Mouse (Mus musculus) hindbrain, postnatal 0 days (tissue): ENCODE results near the gene Acad8. TPM values are rescaled to one million over a fixed set of nuclear protein-coding genes. Genes with fewer than 3 reads are reported as not detected.

Experiments used
- ATAC-seq: fragments of 200-750 bp; cut with Nextera tagmentation; 2 replicates; pipeline ENCODE4 v1.8.0; 2017; ENCODE audit warnings: mild to moderate bottlenecking, moderate TSS enrichment, moderate library complexity
- DNase-seq: peaks from one replicate; pipeline ENCODE4 v3.0.0-alpha.2; 2015; ENCODE audit warnings: low spot score
- H3K27ac ChIP-seq: fragments of 300-500 bp; sonication (generic); 2 replicates; pipeline ENCODE4 v1.5.1; 2014; ENCODE audit warnings: mild to moderate bottlenecking
- H3K27me3 ChIP-seq: fragments of 300-500 bp; sonication (generic); 2 replicates; pipeline ENCODE4 v1.6.1; 2014; ENCODE audit warnings: low read length, mixed read lengths; ENCODE audit not compliant: insufficient read depth
- H3K36me3 ChIP-seq: fragments of 300-500 bp; sonication (generic); 2 replicates; pipeline ENCODE4 v1.6.1; 2014; ENCODE audit warnings: low read length, mixed read lengths; ENCODE audit not compliant: insufficient read depth
- H3K4me1 ChIP-seq: fragments of 300-500 bp; sonication (generic); 2 replicates; pipeline ENCODE4 v1.6.1; 2014; ENCODE audit warnings: antibody characterized with exemption, low read length, mixed read lengths; ENCODE audit not compliant: insufficient read depth
- H3K4me2 ChIP-seq: fragments of 300-500 bp; sonication (generic); 2 replicates; pipeline ENCODE4 v1.6.1; 2014; ENCODE audit warnings: low read depth, mild to moderate bottlenecking, low read length, moderate library complexity, mixed read lengths
- H3K4me3 ChIP-seq: fragments of 300-500 bp; sonication (generic); 2 replicates; pipeline ENCODE4 v1.5.1; 2014; ENCODE audit warnings: low read length
- H3K9ac ChIP-seq: fragments of 300-500 bp; sonication (generic); replicated peaks from 2 replicates; pipeline ENCODE4 v1.6.1; 2014; ENCODE audit warnings: mild to moderate bottlenecking, low read length, moderate library complexity, mixed read lengths
- H3K9me3 ChIP-seq: fragments of 300-500 bp; sonication (generic); 2 replicates; pipeline ENCODE4 v1.6.1; 2016; ENCODE audit warnings: low read length, mixed read lengths
- CTCF ChIP-seq: IDR thresholded peaks from 2 replicates; pipeline ENCODE4 v1.5.1; 2016; ENCODE audit warnings: antibody characterized with exemption, control low read depth, low read depth
- WGBS: fragments of 180-500 bp; shearing (Covaris S2); extraction: QIAGEN DNeasy Blood & Tissue Kit; methylation state at CpG from one replicate; pipeline ENCODE4 v1.1.7; 2014; 5-methylcytosine and 5-hydroxymethylcytosine counted together
- polyA plus RNA-seq: library from polyadenylated mRNA; unstranded; fragments of >200 nt; fragmentation: Nextera tagmentation; extraction: Ambion mirVana; gene quantifications from 2 replicates; pipeline ENCODE4 v1.2.1, GENCODE M21; 2015
- total RNA-seq: library from RNA; depleted of rRNA; stranded (reverse); fragments of >200 nt; gene quantifications from 2 replicates; pipeline ENCODE4 v1.2.3, GENCODE M21; 2014; rRNA removed

The Acad8 gene
- total and polyA plus RNA-seq, 2 experiments from 2014 or later: 24.0 to 32.5 TPM

DNA sequence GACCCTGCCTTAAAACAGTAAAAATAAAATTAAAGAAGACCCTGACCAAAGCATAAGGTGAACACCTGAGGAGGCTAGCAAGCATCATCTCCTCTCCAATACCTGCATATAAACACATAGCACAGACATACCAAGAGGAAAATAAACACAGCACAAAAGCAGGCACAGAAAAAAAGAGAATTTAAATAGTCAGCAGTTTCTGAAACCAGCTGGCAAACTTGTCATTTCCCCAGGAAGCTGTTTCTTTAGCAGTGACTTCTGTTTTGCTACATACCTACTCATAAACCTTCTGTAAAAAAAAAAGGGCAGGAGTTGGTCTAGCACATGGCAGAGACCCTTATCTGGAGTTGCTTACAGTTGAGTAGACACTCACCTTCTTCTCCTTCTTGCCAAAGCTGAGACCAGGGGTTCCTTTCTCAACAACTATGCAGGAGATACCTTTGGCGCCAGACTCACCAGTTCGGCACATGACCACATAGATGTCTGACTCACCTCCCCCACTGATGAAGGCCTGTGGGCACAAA lies 14.2 kb downstream of the Acad8 start:
- no peak overlapping the region for H3K4me3 ChIP-seq
- no peak for TF ChIP-seq CTCF
- H3K9me3 ChIP-seq: no peaks in the 10 kb centered on the region
- DNase-seq (no peak), ATAC-seq (no peak)
- H3K4me1 ChIP-seq: no peaks in the 10 kb centered on the region
- no peak overlapping the region for H3K9ac ChIP-seq
- H3K36me3 ChIP-seq: peaks cover 32% of the 10 kb centered on the region
- H3K27ac ChIP-seq: no peak overlapping the region
- no peak overlapping the region for H3K4me2 ChIP-seq
- H3K27me3 ChIP-seq: no peaks in the 10 kb centered on the region
- WGBS: 84% methylated on average over 2 of the region's 2 CpGs

DNA sequence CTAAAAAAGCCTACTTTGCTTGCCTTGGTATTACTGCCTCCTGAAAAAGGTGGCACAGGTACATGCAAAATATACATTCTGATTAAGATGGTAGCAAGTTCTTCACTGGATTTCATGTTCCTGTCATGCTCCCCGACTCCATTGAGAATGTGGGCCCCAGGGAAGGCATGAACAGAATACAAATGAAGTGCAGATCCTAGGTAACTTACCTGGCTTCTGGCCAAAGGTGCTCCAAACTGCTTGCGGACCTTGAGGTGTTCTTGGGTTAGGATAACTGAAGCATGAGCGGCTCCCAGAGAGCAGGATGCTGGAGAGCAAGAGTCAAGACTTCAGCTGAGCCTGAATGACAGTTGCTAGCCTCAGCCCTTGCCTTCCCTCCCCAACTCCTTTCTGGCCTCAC lies 20.6 kb downstream of the Acad8 start:
- no peak overlapping the region for H3K9ac ChIP-seq
- H3K27ac ChIP-seq: no peak overlapping the region
- no peak overlapping the region for H3K4me2 ChIP-seq
- 89% methylated on average over 3 of the region's 3 CpGs for WGBS
- ATAC-seq: no peak
- no peaks in the 10 kb centered on the region for H3K4me1 ChIP-seq
- no peaks in the 10 kb centered on the region for H3K9me3 ChIP-seq
- no peak for TF ChIP-seq CTCF
- no peak for DNase-seq
- no peak overlapping the region for H3K4me3 ChIP-seq
- H3K36me3 ChIP-seq: peaks cover 31% of the 10 kb centered on the region; the same call in 1 of the 2 replicates
- H3K27me3 ChIP-seq: no peaks in the 10 kb centered on the region

- Histone ChIP-seq H3K4me1 (no peaks in the 10 kb centered on the region), H3K9ac (no peak overlapping the region), H3K27ac (no peak overlapping the region), H3K27me3 (no peaks in the 10 kb centered on the region), H3K4me3 (no peak overlapping the region), H3K36me3 (peaks cover 37% of the 10 kb centered on the region; the same call in 1 of the 2 replicates), H3K9me3 (no peaks in the 10 kb centered on the region), H3K4me2 (no peak overlapping the region)
- ATAC-seq (no peak), DNase-seq (peak; percentile 25)
- peak; percentile 32 for TF ChIP-seq CTCF
- 87% methylated on average over 9 of the region's 9 CpGs for WGBS
Observed at GRCm38 (mm10) chr9:26977754-26978153, 21.6 kb downstream of the Acad8 start.

DNA sequence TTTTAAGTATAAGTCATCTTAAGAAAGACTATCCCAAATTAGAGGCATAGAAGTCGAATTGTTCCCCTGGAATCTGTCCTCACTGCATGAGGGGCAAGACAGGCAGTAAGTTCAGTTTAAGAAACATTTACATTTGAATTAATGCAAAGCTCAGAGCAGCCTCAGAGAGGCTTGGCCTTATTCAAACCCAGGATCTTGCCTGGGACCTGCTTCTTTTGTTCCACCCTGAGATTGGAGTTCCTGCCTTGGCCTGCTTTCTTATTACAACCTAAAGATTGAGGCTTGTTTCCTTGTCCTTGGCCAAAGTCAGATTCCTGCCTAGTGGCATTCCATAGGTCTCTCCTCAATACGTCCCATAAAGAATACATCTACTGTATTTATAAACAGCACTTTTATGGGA lies 51.6 kb downstream of the Acad8 start:
- no peaks in the 10 kb centered on the region for H3K4me1 ChIP-seq
- no peak for ATAC-seq
- no peak overlapping the region for H3K4me2 ChIP-seq
- no peaks in the 10 kb centered on the region for H3K27me3 ChIP-seq
- H3K4me3 ChIP-seq: no peak overlapping the region
- no peak for TF ChIP-seq CTCF
- DNase-seq: no peak
- H3K27ac ChIP-seq: no peak overlapping the region
- H3K36me3 ChIP-seq: no peaks in the 10 kb centered on the region
- no peak overlapping the region for H3K9ac ChIP-seq
- 74% methylated on average over 2 of the region's 2 CpGs for WGBS
- no peaks in the 10 kb centered on the region for H3K9me3 ChIP-seq

DNA sequence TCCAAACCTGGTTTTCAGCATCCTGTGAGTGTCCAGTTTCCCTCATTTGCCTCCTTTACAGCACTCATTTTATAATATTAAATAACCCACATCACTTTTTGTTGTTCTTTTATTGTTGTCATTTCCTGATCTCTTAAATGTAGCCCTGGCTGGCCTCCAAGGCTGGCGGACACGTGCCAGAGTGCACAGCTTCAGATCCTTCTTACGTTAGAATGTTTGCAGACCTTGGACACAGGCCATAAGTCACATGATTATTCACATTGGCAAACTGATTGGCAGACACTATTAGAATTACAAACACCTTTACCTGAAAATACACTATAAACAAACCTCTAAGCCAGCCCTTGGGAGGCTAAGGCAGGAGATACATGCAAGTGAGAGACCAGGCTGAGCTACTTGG lies 75.2 kb downstream of the Acad8 start:
- no peaks in the 10 kb centered on the region for H3K27me3 ChIP-seq
- no peak overlapping the region for H3K4me2 ChIP-seq
- 27% methylated on average over 3 of the region's 3 CpGs for WGBS
- no peaks in the 10 kb centered on the region for H3K9me3 ChIP-seq
- no peaks in the 10 kb centered on the region for H3K4me1 ChIP-seq
- no peaks in the 10 kb centered on the region for H3K36me3 ChIP-seq
- ATAC-seq (no peak), DNase-seq (peak; percentile 6)
- no peak overlapping the region for H3K4me3 ChIP-seq
- no peak for TF ChIP-seq CTCF
- no peak overlapping the region for H3K9ac ChIP-seq
- no peak overlapping the region for H3K27ac ChIP-seq

Other genes with a start within 250 kb of the Acad8 start
- gene Glb1l2, start 193.1 kb downstream of the Acad8 start, total RNA-seq: 1.9 and 7.4 TPM in 2 replicates
- gene Glb1l2, start 193.1 kb downstream of the Acad8 start, polyA plus RNA-seq: 2.6 and 3.1 TPM in 2 replicates
- gene Glb1l3, start 138.7 kb downstream of the Acad8 start, total RNA-seq: not detected in 2 replicates
- gene Glb1l3, start 138.7 kb downstream of the Acad8 start, polyA plus RNA-seq: 0.39 TPM in 1 of 2 replicates, not detected in the other
- 0.11 and 0.16 TPM in 2 replicates for gene Gm1110, start 76.5 kb downstream of the Acad8 start, total RNA-seq
- gene Gm1110, start 76.5 kb downstream of the Acad8 start, polyA plus RNA-seq: 0.61 and 0.81 TPM in 2 replicates
- 35.3 and 36.9 TPM in 2 replicates for gene Thyn1, start 144 bp upstream of the Acad8 start, total RNA-seq
- 147 and 148 TPM in 2 replicates for gene Thyn1, start 144 bp upstream of the Acad8 start, polyA plus RNA-seq
- 141 and 162 TPM in 2 replicates for gene Vps26b, start 30.5 kb upstream of the Acad8 start, total RNA-seq
- 69.2 and 74.3 TPM in 2 replicates for gene Vps26b, start 30.5 kb upstream of the Acad8 start, polyA plus RNA-seq
- gene Ncapd3, start 30.6 kb upstream of the Acad8 start, total RNA-seq: 21.3 and 22.3 TPM in 2 replicates
- gene Ncapd3, start 30.6 kb upstream of the Acad8 start, polyA plus RNA-seq: 6.9 and 7.4 TPM in 2 replicates
- gene Jam3, start 155.9 kb upstream of the Acad8 start, total RNA-seq: 33.8 and 37.6 TPM in 2 replicates
- 28.9 and 32.6 TPM in 2 replicates for gene Jam3, start 155.9 kb upstream of the Acad8 start, polyA plus RNA-seq